Mouse (Mus musculus): ENCODE measurements around the gene Ogdh.

- TF ChIP-seq CTCF (IDR thresholded peaks at IDR 0.05; ENCODE audit: extremely low read depth, insufficient read length, insufficient replicate concordance, low read depth, low read length) (peak; percentile 64; the same call in 1 of the 2 replicates), POLR2A (IDR thresholded peaks at IDR 0.05; ENCODE audit: low read depth, low read length) (peak; percentile 89)
Measured at GRCm38 (mm10) chr11:6274387-6275093, 16.9 kb upstream of the Ogdh start, which contains the start of gene Tmed4.
